ENCODE assay signal across 26 mouse cellular contexts in genomic region chr4:122548719-122549118, GRCm38 (mm10).
A peak's percentile ranks its signal among the peaks of the same experiment; 100 is the strongest.
DNase-seq lines count a peak whose midpoint lies in the region; ATAC-seq and TF ChIP-seq lines count a peak whose summit lies in the region.
"Had no signal": no experiment of that assay in that cellular context is flagged by ENCODE, and none has a peak within 500 bp of the region (broad histone marks: within the 10 kb centered on the region; RNA-seq: fewer than 3 reads in every experiment).

No protein-coding gene starts in this region.

- no peaks in the 10 kb centered on the region for H3K36me3 ChIP-seq in liver, adult 2 months (ENCODE audit: control insufficient read depth, insufficient read depth, low read length)
- no peaks in the 10 kb centered on the region for H3K36me3 ChIP-seq in hindbrain, embryonic 16.5 days (ENCODE audit: control insufficient read depth, insufficient read depth, low read length)
- H3K36me3 ChIP-seq: embryonic facial prominence, embryonic 12.5 days; embryonic facial prominence, embryonic 15.5 days; hindbrain, embryonic 12.5 days; hindbrain, embryonic 15.5 days; intestine, embryonic 15.5 days had no signal

- peaks cover 2% of the 10 kb centered on the region for H3K9me3 ChIP-seq in hindbrain, embryonic 16.5 days (ENCODE audit: control insufficient read depth, low read length)
- H3K9me3 ChIP-seq: intestine, embryonic 15.5 days had no signal

- no peaks in the 10 kb centered on the region for H3K27me3 ChIP-seq in liver, adult 2 months (ENCODE audit: control insufficient read depth, insufficient read depth, low read length)
- no peaks in the 10 kb centered on the region for H3K27me3 ChIP-seq in hindbrain, embryonic 16.5 days (replicated peaks; ENCODE audit: control insufficient read depth, insufficient read depth, low read length)
- H3K27me3 ChIP-seq: embryonic facial prominence, embryonic 12.5 days; embryonic facial prominence, embryonic 15.5 days; hindbrain, embryonic 12.5 days; hindbrain, embryonic 15.5 days; intestine, embryonic 15.5 days; Patski had no signal

- H3K79me2 ChIP-seq in liver, adult 2 months (ENCODE audit: control insufficient read depth, insufficient read depth, low read length), result no peaks in the 10 kb centered on the region

- H3K4me3 ChIP-seq in liver, adult 2 months (ENCODE audit: insufficient read depth, low read depth, low read length), result no peak overlapping the region
- no peak overlapping the region for H3K4me3 ChIP-seq in hindbrain, embryonic 16.5 days (ENCODE audit: low read length)
- H3K4me3 ChIP-seq: embryonic facial prominence, embryonic 12.5 days; embryonic facial prominence, embryonic 15.5 days; gastrocnemius, adult 2 months; hindbrain, embryonic 12.5 days; hindbrain, embryonic 15.5 days; intestine, embryonic 15.5 days had no signal

- no peak for ATAC-seq in hindbrain, embryonic 16.5 days
- ATAC-seq: forebrain, embryonic 14.5 days; forebrain, postnatal 0 days; intestine, embryonic 15.5 days; Patski had no signal

- intact Hi-C loops in heart, postnatal 14 days (cut with DNase I), result no loop called here

- no peak overlapping the region for H3K27ac ChIP-seq in liver, adult 2 months (replicated peaks; ENCODE audit: insufficient read depth, low read depth, low read length)
- no peak overlapping the region for H3K27ac ChIP-seq in hindbrain, embryonic 16.5 days (ENCODE audit: low read depth, low read length)
- H3K27ac ChIP-seq: embryonic facial prominence, embryonic 12.5 days; embryonic facial prominence, embryonic 15.5 days; gastrocnemius, adult 2 months; hindbrain, embryonic 12.5 days; hindbrain, embryonic 15.5 days; intestine, embryonic 15.5 days had no signal

- TF ChIP-seq POLR2A in liver, adult 2 months (IDR thresholded peaks at IDR 0.05; ENCODE audit: extremely low read depth, insufficient read depth, low read length), result no peak

- peak; percentile 7 for DNase-seq in liver, adult 2 months (ENCODE audit: extremely low read depth, low read depth, low spot score)
- no peak for DNase-seq in liver
- DNase-seq in 416B (ENCODE audit: low read depth), result peak; percentile 51
- peak; percentile 7 for DNase-seq in ES-CJ7 (ENCODE audit: low read depth, low spot score)
- peak; percentile 10 for DNase-seq in brain, adult 2 months (ENCODE audit: low read depth, low spot score)
- DNase-seq in heart, postnatal 14 days, result no peak
- no peak for DNase-seq in c-Kit-positive CD71-positive TER-119-positive erythroid progenitor cells, embryonic 14.5 days (ENCODE audit: low spot score)
- DNase-seq: adrenal gland, postnatal 14 days; cerebellum, adult 2 months; cerebellum, adult 9-11 months; cerebellum, postnatal 25 days; forebrain, postnatal 0 days; gastrocnemius, adult 2 months; gastrocnemius, postnatal 14 days; heart, adult 11 months; heart, postnatal 36 days; kidney, adult 11 months had no signal

- no peak for TF ChIP-seq CTCF in liver, adult 2 months (IDR thresholded peaks at IDR 0.05; ENCODE audit: low read depth, low read length)

- H3K4me2 ChIP-seq in hindbrain, embryonic 16.5 days (ENCODE audit: low read length), result no peak overlapping the region
- H3K4me2 ChIP-seq: embryonic facial prominence, embryonic 12.5 days; embryonic facial prominence, embryonic 15.5 days; heart, embryonic 11.5 days; hindbrain, embryonic 12.5 days; hindbrain, embryonic 15.5 days; intestine, embryonic 15.5 days had no signal

- no peak overlapping the region for H3K9ac ChIP-seq in liver, adult 2 months (ENCODE audit: low read depth, low read length)
- H3K9ac ChIP-seq in hindbrain, embryonic 16.5 days (ENCODE audit: low read depth, low read length), result no peak overlapping the region
- H3K9ac ChIP-seq: embryonic facial prominence, embryonic 12.5 days; embryonic facial prominence, embryonic 15.5 days; forebrain, postnatal 0 days; hindbrain, embryonic 12.5 days; hindbrain, embryonic 15.5 days; intestine, embryonic 15.5 days had no signal

- H3K4me1 ChIP-seq in liver, adult 2 months (ENCODE audit: control insufficient read depth, insufficient read depth, low read length), result no peaks in the 10 kb centered on the region
- H3K4me1 ChIP-seq in hindbrain, embryonic 16.5 days (ENCODE audit: control insufficient read depth, insufficient read depth, low read depth, low read length), result no peaks in the 10 kb centered on the region
- H3K4me1 ChIP-seq: embryonic facial prominence, embryonic 12.5 days; embryonic facial prominence, embryonic 15.5 days; hindbrain, embryonic 12.5 days; hindbrain, embryonic 15.5 days; intestine, embryonic 15.5 days had no signal

Comparison
In these comparisons a context has a peak if more than half of its experiments do, and no peak if none do; other contexts are left out.
1. DNase-seq: peak in liver, adult 2 months (single experiment), 416B (single experiment), ES-CJ7 (single experiment) and brain, adult 2 months (single experiment); none in liver (single experiment), heart, postnatal 14 days (0 of 2) and c-Kit-positive CD71-positive TER-119-positive erythroid progenitor cells, embryonic 14.5 days (single experiment).